ENCODE assay signal across 9 mouse cellular contexts in genomic region chr3:84257989-84258517, GRCm38 (mm10). TPM values are rescaled to one million over a fixed set of nuclear protein-coding genes. Genes with fewer than 3 reads are reported as not detected.
DNase-seq lines count a peak whose midpoint lies in the region; ATAC-seq and TF ChIP-seq lines count a peak whose summit lies in the region.
"Had no signal": no experiment of that assay in that cellular context is flagged by ENCODE, and none has a peak within 500 bp of the region (broad histone marks: within the 10 kb centered on the region; RNA-seq: fewer than 3 reads in every experiment).

No protein-coding gene starts in this region.

- H3K4me2 ChIP-seq in liver, embryonic 11.5 days, result peak overlapping the region; percentile 98

- peak; percentile 73 for DNase-seq in liver, adult 2 months (ENCODE audit: extremely low read depth, low read depth, low spot score)
- DNase-seq in liver, result no peak
- no peak for DNase-seq in hindbrain, embryonic 10.5 days (ENCODE audit: low spot score)
- DNase-seq in liver, embryonic 11.5 days (ENCODE audit: low spot score), result no peak
- no peak for DNase-seq in cerebellum, postnatal 10 days
- no peak for DNase-seq in thymus, postnatal 14 days
- DNase-seq in cerebellum, adult 11 months, result no peak
- DNase-seq: gastrocnemius, postnatal 10 days had no signal

- WGBS in liver, adult 2 months, result 17% methylated on average over 10 of the region's 10 CpGs
- 39% methylated on average over 10 of the region's 10 CpGs for WGBS in hindbrain, embryonic 10.5 days
- WGBS in liver, embryonic 11.5 days, result 49% methylated on average over 10 of the region's 10 CpGs
- WGBS in small intestine, adult 2 months, result 24% methylated on average over 10 of the region's 10 CpGs

- H3K4me3 ChIP-seq in liver, adult 2 months (ENCODE audit: insufficient read depth, low read depth, low read length), result peak overlapping the region; percentile 31; the same call in 1 of the 2 replicates
- H3K4me3 ChIP-seq in hindbrain, embryonic 10.5 days, result peak overlapping the region; percentile 66
- H3K4me3 ChIP-seq in liver, embryonic 11.5 days (ENCODE audit: low read depth, low read length), result no peak overlapping the region; the same call in 1 of the 2 replicates
- H3K4me3 ChIP-seq in small intestine, adult 2 months (ENCODE audit: low read depth, low read length), result peak overlapping the region; percentile 0; the same call in 1 of the 2 replicates

- H3K9me3 ChIP-seq in hindbrain, embryonic 10.5 days, result no peaks in the 10 kb centered on the region
- H3K9me3 ChIP-seq in liver, embryonic 11.5 days (ENCODE audit: control insufficient read depth, low read length), result no peaks in the 10 kb centered on the region

- no peak overlapping the region for H3K9ac ChIP-seq in liver, adult 2 months (ENCODE audit: low read depth, low read length)
- H3K9ac ChIP-seq in liver, embryonic 11.5 days (ENCODE audit: low read depth, low read length), result no peak overlapping the region

- TF ChIP-seq CTCF in liver, adult 2 months (IDR thresholded peaks at IDR 0.05; ENCODE audit: low read depth, low read length), result no peak
- no peak for TF ChIP-seq CTCF in small intestine, adult 2 months (IDR thresholded peaks at IDR 0.05; ENCODE audit: extremely low read depth, insufficient read length, insufficient replicate concordance, low read depth, low read length)

- ATAC-seq in liver, embryonic 11.5 days (replicated peaks; ENCODE audit: low FRiP score), result no peak

- no peaks in the 10 kb centered on the region; the same call in 1 of the 2 replicates for H3K36me3 ChIP-seq in liver, adult 2 months (ENCODE audit: control insufficient read depth, insufficient read depth, low read length)
- peaks cover 4% of the 10 kb centered on the region; the same call in 1 of the 2 replicates for H3K36me3 ChIP-seq in hindbrain, embryonic 10.5 days
- no peaks in the 10 kb centered on the region for H3K36me3 ChIP-seq in liver, embryonic 11.5 days (ENCODE audit: control insufficient read depth, insufficient read depth, low read length)
- peaks cover 2% of the 10 kb centered on the region; the same call in 1 of the 2 replicates for H3K36me3 ChIP-seq in small intestine, adult 2 months (ENCODE audit: control insufficient read depth, insufficient read depth, low read length)

- peaks cover 8% of the 10 kb centered on the region for H3K4me1 ChIP-seq in liver, adult 2 months (ENCODE audit: control insufficient read depth, insufficient read depth, low read length)
- peaks cover 71% of the 10 kb centered on the region for H3K4me1 ChIP-seq in hindbrain, embryonic 10.5 days (replicated peaks)
- peaks cover 19% of the 10 kb centered on the region; the same call in 1 of the 2 replicates for H3K4me1 ChIP-seq in liver, embryonic 11.5 days (replicated peaks; ENCODE audit: control insufficient read depth, insufficient read depth, low read length)
- peaks cover 31% of the 10 kb centered on the region for H3K4me1 ChIP-seq in small intestine, adult 2 months (ENCODE audit: control insufficient read depth, insufficient read depth, insufficient read length, low read length)

- peak overlapping the region; percentile 63; the same call in 1 of the 2 replicates for H3K27ac ChIP-seq in liver, adult 2 months (replicated peaks; ENCODE audit: insufficient read depth, low read depth, low read length)
- no peak overlapping the region for H3K27ac ChIP-seq in hindbrain, embryonic 10.5 days
- H3K27ac ChIP-seq in liver, embryonic 11.5 days (ENCODE audit: low read depth, low read length), result no peak overlapping the region
- H3K27ac ChIP-seq in small intestine, adult 2 months (ENCODE audit: insufficient read depth, low read depth, low read length), result peak overlapping the region; percentile 38; the same call in 1 of the 2 replicates

- peaks cover 3% of the 10 kb centered on the region; the same call in 1 of the 2 replicates for H3K79me2 ChIP-seq in liver, adult 2 months (ENCODE audit: control insufficient read depth, insufficient read depth, low read length)

- TF ChIP-seq POLR2A in liver, adult 2 months (IDR thresholded peaks at IDR 0.05; ENCODE audit: extremely low read depth, insufficient read depth, low read length), result no peak
- no peak for TF ChIP-seq POLR2A in small intestine, adult 2 months (IDR thresholded peaks at IDR 0.05; ENCODE audit: low read depth, low read length)

- H3K27me3 ChIP-seq in liver, adult 2 months (ENCODE audit: control insufficient read depth, insufficient read depth, low read length), result no peaks in the 10 kb centered on the region
- peaks cover 30% of the 10 kb centered on the region for H3K27me3 ChIP-seq in hindbrain, embryonic 10.5 days (ENCODE audit: insufficient read depth, poor library complexity, severe bottlenecking)
- peaks cover 38% of the 10 kb centered on the region for H3K27me3 ChIP-seq in liver, embryonic 11.5 days (replicated peaks; ENCODE audit: control insufficient read depth, insufficient read depth, low read length)
- H3K27me3 ChIP-seq in small intestine, adult 2 months (ENCODE audit: control insufficient read depth, insufficient read depth, low read length), result no peaks in the 10 kb centered on the region

RNA-seq across cellular contexts. Expression of gene Trim2, which starts 48.6 kb away (rescaled TPM):
- 10.0 and 11.1 TPM in 2 replicates for total RNA-seq in liver, adult 2 months (2014; rRNA removed)
- polyA plus RNA-seq in liver, adult 2 months (2012; rRNA removed), result 26.3 and 27.4 TPM in 2 replicates
- polyA plus RNA-seq in hindbrain, embryonic 10.5 days (2016; fragmentation: Nextera tagmentation; extraction: Ambion mirVana), result 65.9 and 87.0 TPM in 2 replicates
- polyA plus RNA-seq in liver, embryonic 11.5 days (2014; fragmentation: Nextera tagmentation; extraction: Ambion mirVana), result 7.7 and 8.2 TPM in 2 replicates
- polyA plus RNA-seq in small intestine, adult 2 months (2012; rRNA removed), result 26.1 and 52.4 TPM in 2 replicates

Comparison
In these comparisons a context has a peak if more than half of its experiments do, and no peak if none do; other contexts are left out.
1. H3K27ac ChIP-seq: peak in liver, adult 2 months (single experiment) and small intestine, adult 2 months (single experiment); none in hindbrain, embryonic 10.5 days (single experiment) and liver, embryonic 11.5 days (single experiment).